Mouse (Mus musculus): ENCODE results near the gene Zfp605.

GRCm38 (mm10) chr5:110091546-110091945 lies 18.3 kb upstream of the Zfp605 start:
- TF ChIP-seq CTCF (IDR thresholded peaks at IDR 0.05 in 2 of 3, conservative IDR thresholded peaks at IDR 0.05 in 1 of 3; ENCODE audit: control insufficient read depth in 1 of 3, insufficient read depth in 1 of 3, low read depth in 2 of 3, low read length in 3 of 3, poor library complexity in 1 of 3, severe bottlenecking in 1 of 3) (no peak), POLR2A (IDR thresholded peaks at IDR 0.05; ENCODE audit: control insufficient read depth in 1 of 2, insufficient read depth in 1 of 2, low read depth in 1 of 2, low read length in 2 of 2, poor library complexity in 1 of 2) (no peak), GATA1 (IDR thresholded peaks at IDR 0.05; ENCODE audit: low read depth, low read length) (no peak), EP300 (IDR thresholded peaks at IDR 0.05; ENCODE audit: low read depth in 1 of 2, low read length in 2 of 2) (no peak), TCF12 (IDR thresholded peaks at IDR 0.05; ENCODE audit: low read depth, low read length) (no peak), MAX (IDR thresholded peaks at IDR 0.05; ENCODE audit: low read length) (no peak), MAZ (IDR thresholded peaks at IDR 0.05; ENCODE audit: low read depth, low read length) (no peak), BHLHE40 (IDR thresholded peaks at IDR 0.05; ENCODE audit: borderline replicate concordance, low read depth, low read length) (no peak), ZNF384 (IDR thresholded peaks at IDR 0.05; ENCODE audit: low read depth, low read length) (no peak), POLR2AphosphoS2 (IDR thresholded peaks at IDR 0.05; ENCODE audit: low read length) (no peak), GABPA (IDR thresholded peaks at IDR 0.05; ENCODE audit: low read depth, low read length) (no peak), ETS1 (IDR thresholded peaks at IDR 0.05; ENCODE audit: low read depth, low read length) (no peak)

All from MEL (cell line).